Mouse (Mus musculus) embryonic stem cell, embryonic (primary cell): Measurements from ENCODE around the gene BC048562.

ENCODE experiments used
- CTCF ChIA-PET, 4 experiments: fragments of 300-600 bp in 2 of 4; fragments of 350-600 bp in 2 of 4; sonication (Branson Sonifier 250); formaldehyde crosslinking; loops; one replicate each; lab custom pipeline; 2022; ENCODE audit warnings: inconsistent platforms in 2 of 4; lab: Charles Lee
- POLR2A ChIA-PET, 4 experiments: fragments of 300-600 bp in 2 of 4; fragments of 350-600 bp in 2 of 4; sonication (Branson Sonifier 250); formaldehyde crosslinking; loops; one replicate each; lab custom pipeline; 2022; ENCODE audit warnings: antibody characterized with exemption in 4 of 4, inconsistent platforms in 1 of 4; lab: Charles Lee

BC048562 gene

DNA sequence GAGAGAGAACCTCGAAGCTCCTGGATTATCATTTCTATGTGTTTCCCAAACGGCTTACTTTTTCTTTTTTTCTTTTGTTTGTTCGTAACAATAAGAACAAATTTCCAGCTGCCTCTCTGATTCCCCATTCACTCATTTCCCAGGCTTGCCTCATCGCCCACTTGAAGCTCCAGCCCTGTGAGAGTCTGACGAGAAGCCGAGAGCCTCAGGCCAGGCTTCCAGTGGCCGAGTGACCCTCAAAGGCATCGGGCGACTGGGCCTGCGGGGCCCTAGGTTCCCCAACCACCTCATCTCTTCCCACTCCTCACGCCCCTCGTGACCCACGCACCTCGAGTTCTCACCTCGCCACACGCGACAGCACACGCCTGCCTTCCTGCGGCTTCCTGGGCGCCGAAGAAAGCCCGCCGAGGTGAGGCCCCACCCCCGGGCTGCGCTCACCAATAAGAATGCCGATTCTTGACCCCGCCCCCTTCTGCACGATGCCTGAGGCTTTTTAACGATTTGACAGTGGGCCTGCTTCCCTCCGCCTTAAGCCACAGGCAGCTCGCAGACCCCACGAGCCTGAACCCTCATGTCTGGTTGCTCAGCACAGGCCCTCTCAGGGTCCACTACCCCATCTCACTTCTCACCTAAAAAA is 4.7 kb upstream of the BC048562 start:
- POLR2A ChIA-PET, result interaction anchor here in 3 of 4 experiments (0.7 to 1.1 kb wide), 3 partner anchors 21 to 524 kb away, joined by 3 to 4 read pairs (median 4); no protein-coding TSS in a partner anchor
- CTCF ChIA-PET, result interaction anchor here in 3 of 4 experiments (0.7 to 1.3 kb wide), 5 partner anchors 21 to 307 kb away, joined by 3 to 6 read pairs (median 4); no protein-coding TSS in a partner anchor

GRCm38 (mm10) chr9:108439176-108439575 is 2.9 kb downstream of the BC048562 start:
- POLR2A ChIA-PET, result interaction anchor here in 1 of 4 experiments (0.5 to 1.2 kb wide), 3 partner anchors 101 to 1324 kb away, joined by 3 to 4 read pairs (median 3); partner anchors contain the start of gene Gpx1
- CTCF ChIA-PET, result interaction anchor here in 3 of 4 experiments (1.0 to 2.1 kb wide), 3 partner anchors 13 to 17 kb away, joined by 3 to 10 read pairs (median 5); no protein-coding TSS in a partner anchor

GRCm38 (mm10) chr9:108440485-108440884 is 4.2 kb downstream of the BC048562 start:
- POLR2A ChIA-PET, result interaction anchor here in 3 of 4 experiments (0.5 to 1.5 kb wide), 4 partner anchors 12 to 152 kb away, joined by 3 to 6 read pairs (median 4); partner anchors contain the start of gene Gpx1 (in 1 of the 3)

DNA sequence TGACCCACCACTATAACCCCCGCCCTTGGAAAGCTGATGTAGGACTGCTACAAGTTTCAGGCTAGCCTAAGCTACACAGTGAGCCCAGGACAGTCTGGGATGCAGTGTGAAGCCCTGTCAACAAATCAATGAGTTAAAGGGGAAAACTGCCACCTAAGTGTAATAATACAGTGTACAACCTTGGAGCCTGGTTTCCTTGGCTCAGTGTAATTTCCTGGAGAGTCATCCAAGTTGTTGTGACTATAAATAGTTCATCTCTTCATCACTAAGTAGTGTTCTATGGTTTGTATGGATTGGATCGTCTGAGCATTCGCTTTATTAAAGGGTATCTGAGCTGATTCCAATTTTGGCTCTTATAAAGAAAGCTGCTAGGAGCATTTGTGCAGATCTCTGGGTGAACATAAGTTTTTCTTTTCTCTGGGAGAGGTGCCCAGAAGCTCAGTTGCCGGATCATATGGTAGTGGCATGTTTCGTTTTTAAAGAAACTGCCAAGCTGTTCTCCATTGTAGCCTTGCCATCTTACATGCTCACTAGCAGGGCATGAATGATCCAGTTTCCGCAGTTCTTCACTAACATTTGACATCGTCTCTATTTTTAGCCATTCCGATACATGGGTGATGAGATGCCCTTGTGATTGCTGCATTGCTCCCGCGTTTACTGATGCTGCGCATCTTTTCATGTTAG is 5.1 kb downstream of the BC048562 start:
- POLR2A ChIA-PET, result interaction anchor here in 3 of 4 experiments (0.5 to 1.5 kb wide), 5 partner anchors 14 to 151 kb away, joined by 3 to 6 read pairs (median 4); partner anchors contain the start of genes Gpx1 (in 1 of the 3), Rhoa (in 1 of the 3) and Tcta (in 1 of the 3)
- CTCF ChIA-PET, result interaction anchor here in 2 of 4 experiments (0.7 to 2.1 kb wide), 3 partner anchors 9 to 202 kb away, joined by 3 to 10 read pairs (median 3); no protein-coding TSS in a partner anchor

More at GRCm38 (mm10) chr9:108440485-108440884, 4.2 kb downstream of the BC048562 start:
- CTCF ChIA-PET, result interaction anchor here in 3 of 4 experiments (0.5 to 2.1 kb wide), 7 partner anchors 10 to 201 kb away, joined by 3 to 10 read pairs (median 3); no protein-coding TSS in a partner anchor

DNA sequence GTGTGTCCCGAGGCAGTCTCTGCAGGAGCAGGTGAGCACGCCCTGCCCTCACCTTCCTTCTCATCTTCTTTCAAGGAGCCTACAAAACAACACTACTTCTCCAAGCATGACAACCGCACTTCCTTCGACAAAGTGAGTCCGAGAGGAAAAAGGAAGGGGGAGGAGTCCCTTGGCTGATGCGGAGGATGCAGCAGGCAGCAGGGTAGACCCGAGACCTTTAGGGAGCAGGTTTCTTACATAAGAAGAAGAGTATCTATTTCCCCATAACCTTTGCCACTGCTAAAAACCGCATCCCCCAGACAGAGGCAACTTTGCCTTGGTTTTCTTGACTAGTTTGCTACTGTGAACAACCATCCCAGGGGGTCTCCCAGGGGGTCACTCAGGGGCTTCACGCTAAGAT is 8.8 kb downstream of the BC048562 start:
- POLR2A ChIA-PET, result no interaction called here
- CTCF ChIA-PET, result interaction anchor here in 1 of 4 experiments (1.6 kb wide), 1 partner anchor 8 kb away, joined by 4 read pairs; no protein-coding TSS in a partner anchor

- CTCF ChIA-PET, result interaction anchor here (0.6 to 0.8 kb wide), 9 partner anchors 9 to 457 kb away, joined by 3 to 16 read pairs (median 4); partner anchors contain the start of genes Dag1 (in 1 of the 4) and Gpx1 (in 1 of the 4)
- POLR2A ChIA-PET, result interaction anchor here in 3 of 4 experiments (0.6 to 2.8 kb wide), 12 partner anchors 8 to 129 kb away, joined by 3 to 6 read pairs (median 5); partner anchors contain the start of genes 1700102P08Rik (in 2 of the 3), Lamb2 (in 1 of the 3), Qars (in 1 of the 3) and Qrich1 (in 1 of the 3)
Observed at GRCm38 (mm10) chr9:108449860-108450259, 13.6 kb downstream of the BC048562 start.

GRCm38 (mm10) chr9:108450292-108451169 is 14.2 kb downstream of the BC048562 start:
- POLR2A ChIA-PET, result interaction anchor here in 3 of 4 experiments (0.6 to 2.8 kb wide), 10 partner anchors 7 to 128 kb away, joined by 3 to 5 read pairs (median 5); partner anchors contain the start of genes 1700102P08Rik (in 2 of the 3), Qars (in 1 of the 3), Usp19 (in 1 of the 3) and Wdr6 (in 1 of the 3)
- CTCF ChIA-PET, result interaction anchor here (0.6 to 0.8 kb wide), 10 partner anchors 10 to 457 kb away, joined by 3 to 16 read pairs (median 4); partner anchors contain the start of genes Dag1 (in 1 of the 4) and Gpx1 (in 1 of the 4)

DNA sequence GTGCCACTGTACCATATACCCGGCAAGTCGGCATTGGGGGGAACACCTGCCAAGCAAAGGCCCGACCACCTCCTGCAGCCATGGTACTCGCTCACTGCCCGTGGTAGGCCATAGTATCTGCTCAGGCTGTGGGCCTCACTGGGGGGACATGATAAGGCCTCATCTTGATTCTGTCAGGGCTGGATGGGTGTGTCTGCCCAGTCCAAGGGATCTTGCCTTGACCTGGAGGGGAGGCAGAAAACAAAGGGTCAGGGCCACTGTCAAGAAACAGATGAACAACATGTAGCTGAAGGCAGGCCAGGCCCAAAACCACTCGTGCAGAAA is 14.8 kb downstream of the BC048562 start:
- POLR2A ChIA-PET, result no interaction called here
- CTCF ChIA-PET, result interaction anchor here in 1 of 4 experiments (1.9 to 2.4 kb wide), 2 partner anchors 13 to 28 kb away, joined by 5 to 10 read pairs; partner anchors contain the start of gene Lamb2

GRCm38 (mm10) chr9:108451519-108452160 is 15.4 kb downstream of the BC048562 start:
- ChIA-PET CTCF (interaction anchor here (0.9 to 2.4 kb wide), 15 partner anchors 8 to 398 kb away, joined by 3 to 10 read pairs (median 5); partner anchors contain the start of genes Amigo3 (in 1 of the 4), Ccdc36 (in 1 of the 4), Klhdc8b (in 1 of the 4) and Lamb2 (in 1 of the 4)), POLR2A (interaction anchor here in 3 of 4 experiments (1.1 to 2.2 kb wide), 8 partner anchors 13 to 187 kb away, joined by 3 to 14 read pairs (median 10); partner anchors contain the start of genes 1700102P08Rik (in 2 of the 3), Qars (in 1 of the 3), Qrich1 (in 1 of the 3) and Rhoa (in 1 of the 3))

- ChIA-PET POLR2A (interaction anchor here (0.6 to 2.2 kb wide), 39 partner anchors 9 to 373 kb away, joined by 3 to 14 read pairs (median 3); partner anchors contain the start of genes 1700102P08Rik (in 2 of the 4), Nicn1 (in 2 of the 4), Wdr6 (in 2 of the 4) and Gpx1 (in 1 of the 4)), CTCF (interaction anchor here (0.5 to 2.4 kb wide), 83 partner anchors 8 to 692 kb away, joined by 3 to 11 read pairs (median 4); partner anchors contain the start of genes Klhdc8b (in 3 of the 4), 1700102P08Rik (in 2 of the 4), Usp19 (in 2 of the 4) and Amigo3 (in 1 of the 4))
Observed at GRCm38 (mm10) chr9:108452291-108452906, 16.1 kb downstream of the BC048562 start.

DNA sequence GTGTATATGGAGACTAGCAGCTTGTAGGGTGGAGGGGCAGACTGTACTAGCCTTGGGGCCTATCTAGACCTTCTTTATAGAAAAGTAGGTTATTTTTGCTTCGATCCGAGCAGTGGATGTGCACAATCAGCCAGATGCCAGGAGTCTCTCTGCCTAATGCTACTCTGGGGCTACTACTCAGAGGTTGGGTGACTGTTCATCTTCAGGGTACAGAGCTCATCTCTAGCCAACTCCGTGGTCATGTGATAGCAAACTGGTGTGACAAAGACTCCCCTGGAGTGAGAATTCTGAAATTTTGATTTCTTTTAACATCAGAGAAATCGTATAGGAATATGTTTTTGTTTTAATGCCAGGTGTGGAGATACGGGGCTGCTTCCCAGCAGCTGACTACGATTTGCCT is 16.6 kb downstream of the BC048562 start:
- POLR2A ChIA-PET, result interaction anchor here (0.6 to 2.2 kb wide), 39 partner anchors 9 to 372 kb away, joined by 3 to 14 read pairs (median 3); partner anchors contain the start of genes 1700102P08Rik (in 2 of the 4), Nicn1 (in 2 of the 4), Wdr6 (in 2 of the 4) and Gpx1 (in 1 of the 4)
- CTCF ChIA-PET, result interaction anchor here (0.5 to 2.4 kb wide), 75 partner anchors 8 to 554 kb away, joined by 3 to 11 read pairs (median 4); partner anchors contain the start of genes Klhdc8b (in 3 of the 4), 1700102P08Rik (in 2 of the 4), Usp19 (in 2 of the 4) and Amigo3 (in 1 of the 4)

DNA sequence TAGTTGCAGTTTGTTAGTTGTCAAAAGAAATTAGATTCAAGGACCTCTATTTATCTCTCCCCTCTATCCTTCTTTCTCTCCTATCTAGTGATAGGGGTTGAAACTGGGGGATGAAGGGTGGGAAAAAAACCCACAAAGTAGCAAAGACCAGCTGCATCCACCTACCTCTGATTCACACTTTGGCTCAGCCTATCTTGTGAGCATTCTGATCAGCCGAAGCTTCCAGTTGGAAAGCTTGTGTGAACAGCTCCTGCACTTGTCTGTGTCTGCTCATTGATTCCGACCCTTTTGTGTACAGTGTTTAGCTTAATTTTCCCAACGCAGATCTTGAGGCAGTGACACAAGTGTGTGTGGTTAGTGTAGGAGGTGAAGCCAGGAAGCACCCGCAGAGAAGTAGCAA is 17.2 kb downstream of the BC048562 start:
- ChIA-PET POLR2A (interaction anchor here in 2 of 4 experiments (0.9 to 2.2 kb wide), 12 partner anchors 8 to 189 kb away, joined by 3 to 14 read pairs (median 8); partner anchors contain the start of genes 1700102P08Rik (in 1 of the 2), Gpx1 (in 1 of the 2), Impdh2 (in 1 of the 2) and Klhdc8b (in 1 of the 2)), CTCF (interaction anchor here (0.6 to 2.4 kb wide), 14 partner anchors 8 to 241 kb away, joined by 3 to 11 read pairs (median 5); partner anchors contain the start of genes Klhdc8b (in 2 of the 4) and Gpx1 (in 1 of the 4))

- CTCF ChIA-PET, result no interaction called here
- POLR2A ChIA-PET, result interaction anchor here in 2 of 4 experiments (0.8 to 1.6 kb wide), 2 partner anchors 63 to 518 kb away, joined by 3 read pairs; partner anchors contain the start of gene Qrich1 (in 1 of the 2)
Observed at GRCm38 (mm10) chr9:108454429-108454828, 18.1 kb downstream of the BC048562 start.

GRCm38 (mm10) chr9:108455747-108456571 is 19.7 kb downstream of the BC048562 start:
- ChIA-PET CTCF (interaction anchor here in 2 of 4 experiments (0.6 to 1.4 kb wide), 4 partner anchors 14 to 255 kb away, joined by 3 read pairs; no protein-coding TSS in a partner anchor), POLR2A (interaction anchor here in 3 of 4 experiments (0.6 to 1.6 kb wide), 8 partner anchors 14 to 452 kb away, joined by 3 to 5 read pairs (median 4); partner anchors contain the start of genes Amt (in 1 of the 3), Impdh2 (in 1 of the 3), Qrich1 (in 1 of the 3) and Rhoa (in 1 of the 3))
